Mouse (Mus musculus): Measurements from ENCODE around the gene Rgs11. TPM values are rescaled to one million over a fixed set of nuclear protein-coding genes. Genes with fewer than 3 reads are reported as not detected.
"Not testable (repeated sequence)": the region's sequence is repeated elsewhere in the genome, so short reads cannot be mapped to it uniquely, and the experiment has no call there.

The Rgs11 gene
- total RNA-seq (2017) = 0.89 and 1.9 TPM in 2 replicates

DNA sequence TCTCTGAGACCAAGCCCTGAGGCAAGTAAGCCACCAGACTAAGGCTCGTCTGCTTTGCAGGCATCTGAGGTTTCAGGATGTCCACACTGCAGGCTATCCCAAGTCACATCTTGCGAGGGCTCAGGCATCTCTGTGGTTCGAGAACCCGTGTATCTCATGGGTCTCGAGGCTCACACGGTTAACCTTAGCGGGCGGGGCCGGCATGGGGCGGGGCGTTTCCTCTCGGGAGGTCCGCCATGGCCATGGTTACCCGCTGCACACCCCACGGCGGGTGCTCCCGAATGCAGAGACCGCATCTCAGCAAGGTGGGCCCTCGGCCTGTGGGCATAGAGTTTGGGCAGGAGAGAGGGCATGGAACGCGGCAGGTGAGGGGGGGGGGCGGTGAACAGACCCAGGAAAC lies at the start of gene Rgs11:
Gene Rgs11, plus strand, starts transcription at position 215 of the 400 bp plus-strand sequence.
- ATAC-seq (replicated peaks in 1 of 2; ENCODE audit: insufficient read depth in 1 of 2, low FRiP score in 2 of 2, low TSS enrichment in 1 of 2, low read depth in 1 of 2, poor library complexity in 2 of 2, severe bottlenecking in 2 of 2) = no peak

DNA sequence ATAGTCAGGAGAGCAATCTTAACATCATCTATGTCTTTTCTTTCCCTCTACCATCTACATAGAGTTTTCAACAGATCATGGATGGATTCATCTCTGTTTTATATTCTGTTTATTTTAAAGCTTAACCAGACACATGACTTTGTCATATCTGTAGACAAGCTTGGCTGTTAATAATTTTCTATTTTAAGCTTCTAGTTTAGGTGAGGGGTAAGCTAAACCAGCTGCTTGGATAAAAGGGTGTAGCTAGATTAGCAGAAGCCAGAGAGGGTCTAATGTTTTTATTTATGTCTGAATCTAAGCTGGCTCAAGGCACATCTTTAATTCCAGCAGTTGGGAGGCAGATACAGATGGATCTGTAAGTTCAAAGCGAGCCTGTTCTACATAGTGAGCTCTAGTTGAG lies 40.0 kb upstream of the Rgs11 start:
- no peak for ATAC-seq (replicated peaks in 1 of 2; ENCODE audit: insufficient read depth in 1 of 2, low FRiP score in 2 of 2, low TSS enrichment in 1 of 2, low read depth in 1 of 2, poor library complexity in 2 of 2, severe bottlenecking in 2 of 2)

DNA sequence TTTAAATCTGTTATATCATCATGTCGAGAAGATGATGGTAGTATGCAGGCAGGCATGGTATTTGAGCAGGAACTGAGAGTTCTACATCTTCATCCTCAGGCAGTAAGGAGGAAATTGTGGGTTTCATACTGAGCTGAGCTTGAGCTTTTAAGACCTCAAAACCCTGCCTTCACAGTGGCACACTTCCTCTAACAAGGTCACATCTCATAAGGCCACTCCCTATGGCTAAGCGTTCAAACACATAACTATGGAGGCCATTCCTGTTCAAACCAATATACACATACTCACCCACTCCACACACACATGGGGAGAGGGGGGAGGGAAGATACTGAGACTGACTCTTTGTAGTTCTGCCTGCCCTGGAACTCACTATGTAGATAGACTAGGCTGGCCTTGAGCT lies 34.7 kb upstream of the Rgs11 start:
- ATAC-seq (replicated peaks in 1 of 2; ENCODE audit: insufficient read depth in 1 of 2, low FRiP score in 2 of 2, low TSS enrichment in 1 of 2, low read depth in 1 of 2, poor library complexity in 2 of 2, severe bottlenecking in 2 of 2) = peak; percentile 94 to 98

DNA sequence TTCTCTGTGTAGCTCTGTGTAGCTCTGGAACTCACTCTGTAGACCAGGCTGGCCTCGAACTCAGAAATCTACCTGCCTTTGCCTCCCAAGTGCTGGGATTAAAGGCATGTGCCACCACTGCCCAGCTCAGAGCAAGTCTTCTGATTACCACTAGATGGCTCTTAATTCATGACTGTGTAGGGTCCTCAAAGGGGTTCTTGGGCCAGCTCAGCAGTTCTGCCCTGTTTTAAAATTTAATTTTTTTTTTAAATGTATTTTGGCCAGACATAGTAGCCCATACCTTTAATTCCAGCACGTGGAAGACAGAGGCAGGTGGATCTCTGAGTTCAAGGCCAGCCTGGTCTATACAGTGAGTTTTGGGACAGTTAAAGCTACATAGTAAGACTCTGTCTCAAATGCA lies 27.5 kb upstream of the Rgs11 start:
- ATAC-seq (replicated peaks in 1 of 2; ENCODE audit: insufficient read depth in 1 of 2, low FRiP score in 2 of 2, low TSS enrichment in 1 of 2, low read depth in 1 of 2, poor library complexity in 2 of 2, severe bottlenecking in 2 of 2) = not testable (repeated sequence)

DNA sequence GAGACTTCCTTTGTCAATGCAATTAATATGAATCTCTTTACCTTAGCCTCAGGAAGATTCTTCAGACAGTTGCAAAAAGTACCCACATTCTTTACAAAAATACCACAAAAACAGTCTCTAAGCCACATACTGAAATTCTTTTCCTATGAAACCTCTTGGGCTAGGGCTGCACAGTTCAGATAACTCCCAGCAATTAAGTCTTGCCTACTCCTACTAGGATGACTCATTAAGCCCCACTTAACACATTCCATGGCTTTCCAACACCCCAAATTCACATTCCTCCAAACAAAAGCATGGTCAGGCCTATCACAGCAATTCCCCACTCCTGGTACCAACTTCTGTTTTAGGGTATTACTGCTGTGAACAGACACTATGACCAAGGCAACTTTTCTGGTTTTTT lies 24.1 kb upstream of the Rgs11 start:
- ATAC-seq (replicated peaks in 1 of 2; ENCODE audit: insufficient read depth in 1 of 2, low FRiP score in 2 of 2, low TSS enrichment in 1 of 2, low read depth in 1 of 2, poor library complexity in 2 of 2, severe bottlenecking in 2 of 2) = no peak

DNA sequence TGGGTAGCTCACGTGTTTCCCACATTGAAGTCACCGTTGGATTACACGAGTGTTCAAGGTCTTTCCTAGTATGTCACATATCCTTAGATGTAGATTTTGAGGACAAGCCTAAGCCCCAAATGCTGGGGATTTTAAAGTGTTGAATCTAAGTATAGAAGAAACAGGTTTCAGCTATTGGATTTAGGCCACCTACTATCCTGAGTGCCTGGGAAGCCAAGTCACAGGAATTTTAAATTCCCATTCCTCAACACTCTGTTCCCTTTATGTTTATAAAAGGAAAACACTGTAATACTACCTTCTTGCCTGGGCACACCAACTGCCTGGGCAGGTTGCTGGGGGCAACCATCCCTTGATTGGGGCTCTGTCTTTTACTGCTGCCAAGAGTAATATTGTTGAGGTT lies 21.6 kb upstream of the Rgs11 start:
- no peak for ATAC-seq (replicated peaks in 1 of 2; ENCODE audit: insufficient read depth in 1 of 2, low FRiP score in 2 of 2, low TSS enrichment in 1 of 2, low read depth in 1 of 2, poor library complexity in 2 of 2, severe bottlenecking in 2 of 2)

DNA sequence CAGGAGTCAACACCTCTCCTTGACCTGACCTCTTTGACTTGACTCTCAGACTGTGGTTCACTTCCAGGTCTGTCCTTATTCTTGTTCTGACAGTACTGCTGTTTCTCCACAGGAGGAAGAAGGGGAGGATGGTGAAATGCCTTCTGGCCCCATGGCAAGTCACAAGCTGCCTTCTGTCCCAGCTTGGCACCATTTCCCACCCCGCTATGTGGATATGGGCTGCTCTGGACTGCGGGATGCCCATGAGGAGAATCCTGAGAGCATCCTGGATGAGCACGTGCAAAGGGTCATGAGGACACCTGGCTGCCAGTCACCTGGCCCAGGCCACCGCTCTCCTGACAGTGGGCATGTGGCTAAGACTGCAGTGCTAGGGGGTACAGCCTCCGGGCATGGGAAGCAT lies 15.2 kb upstream of the Rgs11 start:
- no peak for ATAC-seq (replicated peaks in 1 of 2; ENCODE audit: insufficient read depth in 1 of 2, low FRiP score in 2 of 2, low TSS enrichment in 1 of 2, low read depth in 1 of 2, poor library complexity in 2 of 2, severe bottlenecking in 2 of 2)

DNA sequence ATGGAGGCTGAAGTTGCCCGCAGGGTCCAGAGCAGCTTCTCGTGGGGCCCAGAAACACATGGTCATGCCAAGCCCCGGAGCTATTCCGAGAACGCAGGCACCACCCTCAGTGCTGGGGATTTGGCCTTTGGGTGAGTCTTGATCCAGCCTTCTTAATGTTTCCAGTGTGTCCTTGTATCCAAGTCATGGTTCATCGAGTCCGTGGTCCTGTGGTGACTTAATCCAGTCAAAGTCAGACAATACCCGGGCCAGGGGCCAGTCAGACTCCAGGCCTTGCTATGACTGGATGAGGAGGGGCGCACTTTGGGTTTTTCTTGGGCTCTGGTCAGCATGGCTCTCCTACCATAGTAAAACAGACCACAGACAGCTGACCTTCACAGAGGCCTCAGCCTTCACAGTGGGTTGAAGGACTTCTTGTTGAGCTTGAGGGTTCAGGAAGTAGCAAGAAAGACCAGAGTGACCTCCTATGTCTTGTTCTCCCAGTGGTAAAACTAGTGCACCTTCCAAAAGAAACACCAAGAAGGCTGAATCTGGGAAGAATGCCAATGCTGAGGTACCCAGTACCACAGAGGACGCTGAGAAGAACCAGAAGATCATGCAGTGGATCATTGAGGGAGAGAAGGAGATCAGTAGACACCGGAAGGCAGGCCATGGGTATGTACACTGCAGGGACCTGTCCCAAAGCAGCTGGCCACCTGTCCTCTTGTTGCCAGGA lies 14.5 kb upstream of the Rgs11 start:
- no peak for ATAC-seq (replicated peaks in 1 of 2; ENCODE audit: insufficient read depth in 1 of 2, low FRiP score in 2 of 2, low TSS enrichment in 1 of 2, low read depth in 1 of 2, poor library complexity in 2 of 2, severe bottlenecking in 2 of 2)

DNA sequence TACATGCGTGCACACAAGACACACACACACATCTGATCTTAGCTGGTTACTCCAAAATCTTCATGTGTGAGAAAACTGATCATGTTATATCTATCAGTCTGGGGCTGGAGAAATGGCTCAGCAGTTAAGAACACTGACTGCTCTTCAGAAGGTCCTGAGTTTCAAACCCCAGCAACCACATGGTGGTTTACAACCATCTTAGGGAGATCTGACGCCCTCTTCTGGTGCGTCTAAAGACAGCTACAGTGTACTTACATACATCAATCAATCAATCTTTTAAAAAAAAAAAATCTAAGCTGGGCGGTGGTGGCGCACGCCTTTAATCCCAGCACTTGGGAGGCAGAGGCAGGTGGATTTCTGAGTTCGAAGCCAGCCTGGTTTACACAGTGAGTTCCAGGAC lies 11.3 kb upstream of the Rgs11 start:
- ATAC-seq (replicated peaks in 1 of 2; ENCODE audit: insufficient read depth in 1 of 2, low FRiP score in 2 of 2, low TSS enrichment in 1 of 2, low read depth in 1 of 2, poor library complexity in 2 of 2, severe bottlenecking in 2 of 2) = not testable (repeated sequence)

DNA sequence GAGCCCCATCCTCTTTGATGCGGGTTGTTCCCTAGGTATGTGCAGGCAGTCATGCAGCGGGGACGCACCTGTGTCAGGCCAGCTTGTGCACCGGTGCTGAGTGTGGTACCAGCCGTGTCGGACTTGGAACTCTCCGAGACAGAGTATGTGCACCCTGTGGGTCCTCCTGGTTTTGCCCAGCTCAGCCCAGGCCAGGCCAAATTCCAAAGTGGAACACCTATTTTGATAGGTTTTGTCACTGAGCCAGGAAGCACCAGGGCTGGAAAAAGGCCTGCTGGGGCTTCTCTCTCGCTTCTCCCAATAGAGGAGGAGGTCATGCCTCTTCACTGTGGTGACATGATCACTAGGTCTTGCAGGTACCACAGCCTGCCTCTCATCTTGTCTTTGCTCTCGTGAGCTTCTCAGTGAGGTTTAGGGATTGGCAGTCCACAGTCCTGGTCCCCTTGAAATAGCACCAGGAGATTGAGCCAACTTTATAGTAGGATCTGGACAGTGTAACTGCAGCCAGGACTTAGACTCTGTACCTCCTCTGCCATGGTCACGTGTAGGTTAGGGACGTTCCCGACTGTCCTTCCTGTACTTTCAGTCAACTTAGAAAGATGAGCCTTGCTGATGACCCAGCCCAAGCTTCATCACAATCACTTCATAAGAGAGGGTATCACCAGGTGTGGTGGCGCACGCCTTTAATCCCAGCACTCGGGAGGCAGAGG lies 10.1 kb upstream of the Rgs11 start:
- no peak for ATAC-seq (replicated peaks in 1 of 2; ENCODE audit: insufficient read depth in 1 of 2, low FRiP score in 2 of 2, low TSS enrichment in 1 of 2, low read depth in 1 of 2, poor library complexity in 2 of 2, severe bottlenecking in 2 of 2)

DNA sequence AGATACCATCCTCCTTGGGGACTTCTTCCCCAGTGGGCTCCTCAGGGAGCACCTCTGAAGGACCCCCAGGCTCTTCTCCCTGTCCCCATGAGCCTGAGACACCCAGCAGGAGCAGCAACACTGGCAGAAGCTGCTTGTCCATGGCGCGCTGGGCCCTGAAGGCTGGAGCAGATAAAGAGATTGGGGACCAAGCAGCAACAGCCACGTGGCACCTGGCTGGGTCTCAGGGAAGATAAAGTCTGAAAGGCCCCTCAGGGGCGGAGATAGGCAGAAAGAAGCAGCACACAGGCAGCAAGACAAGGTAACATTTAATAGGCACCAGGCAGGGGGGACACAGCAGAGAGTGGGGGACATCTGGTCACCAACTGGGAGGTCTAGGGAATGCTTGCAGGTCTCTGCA lies 3.9 kb upstream of the Rgs11 start, which contains the start of gene Pdia2:
Gene Pdia2, minus strand, starts transcription at position 196 of the 400 bp plus-strand sequence.
- no peak for ATAC-seq (replicated peaks in 1 of 2; ENCODE audit: insufficient read depth in 1 of 2, low FRiP score in 2 of 2, low TSS enrichment in 1 of 2, low read depth in 1 of 2, poor library complexity in 2 of 2, severe bottlenecking in 2 of 2)

DNA sequence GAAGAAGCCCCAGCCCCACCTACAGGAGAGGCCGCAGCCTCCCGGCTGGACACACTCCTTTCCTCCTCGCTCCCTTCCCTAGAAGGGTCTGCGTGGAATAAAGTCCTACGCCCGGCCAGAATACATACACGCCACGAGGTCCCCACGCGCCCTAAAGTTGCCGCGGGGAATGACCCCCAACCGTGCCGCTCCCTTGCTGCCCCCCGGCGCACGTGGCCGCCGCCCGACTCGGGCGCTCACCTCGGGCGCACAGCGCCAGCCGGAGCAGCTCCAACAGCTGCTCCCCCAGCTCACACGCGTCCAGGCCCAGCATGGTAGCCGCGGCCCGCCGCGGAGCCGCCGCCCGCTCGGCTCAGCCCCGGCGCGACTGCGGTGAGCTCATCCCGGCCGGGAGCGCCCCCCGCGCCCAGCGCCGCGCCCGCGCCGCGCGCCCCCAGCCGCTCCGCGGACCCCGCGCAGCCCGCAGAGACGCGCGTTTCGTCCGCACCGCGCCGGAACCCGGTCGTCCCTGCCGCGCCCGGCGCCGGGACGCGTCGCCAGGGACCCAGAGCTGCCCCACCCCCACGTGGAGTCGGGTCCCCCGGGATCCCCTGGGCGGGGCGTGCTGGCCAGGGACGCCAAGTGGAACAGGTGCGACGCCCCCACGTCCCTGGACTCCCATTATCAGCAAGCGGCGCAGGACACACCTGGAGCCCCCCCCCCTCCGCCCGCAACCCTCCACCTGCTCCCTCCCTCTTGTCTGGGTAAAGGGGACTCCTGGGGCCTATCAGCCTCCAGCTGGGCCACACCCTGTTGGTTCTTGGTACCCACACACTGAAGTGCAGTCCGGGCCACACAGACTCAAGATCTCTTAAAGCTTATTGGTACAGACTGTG lies 1.7 kb upstream of the Rgs11 start:
- no peak for ATAC-seq (replicated peaks in 1 of 2; ENCODE audit: insufficient read depth in 1 of 2, low FRiP score in 2 of 2, low TSS enrichment in 1 of 2, low read depth in 1 of 2, poor library complexity in 2 of 2, severe bottlenecking in 2 of 2)

DNA sequence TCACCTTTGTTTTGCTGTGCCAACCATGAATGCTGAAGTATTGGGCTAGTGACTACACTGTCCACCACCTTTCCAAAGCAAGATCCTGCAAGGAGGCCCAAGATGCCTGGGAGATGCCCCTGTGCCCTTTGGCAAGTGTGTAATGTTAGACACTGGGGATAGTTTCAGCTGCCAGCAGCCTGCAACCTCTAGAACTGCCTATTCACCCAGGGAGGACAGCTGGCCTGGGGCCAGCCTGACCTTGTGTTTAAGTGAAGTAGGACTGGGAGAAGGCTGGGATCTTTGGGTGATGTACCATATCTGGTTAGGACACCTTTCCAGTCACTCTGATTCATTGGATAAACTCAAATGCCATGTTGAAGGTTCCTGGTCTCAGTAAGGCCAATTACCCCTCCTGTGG lies 753 bp upstream of the Rgs11 start:
- no peak for ATAC-seq (replicated peaks in 1 of 2; ENCODE audit: insufficient read depth in 1 of 2, low FRiP score in 2 of 2, low TSS enrichment in 1 of 2, low read depth in 1 of 2, poor library complexity in 2 of 2, severe bottlenecking in 2 of 2)

DNA sequence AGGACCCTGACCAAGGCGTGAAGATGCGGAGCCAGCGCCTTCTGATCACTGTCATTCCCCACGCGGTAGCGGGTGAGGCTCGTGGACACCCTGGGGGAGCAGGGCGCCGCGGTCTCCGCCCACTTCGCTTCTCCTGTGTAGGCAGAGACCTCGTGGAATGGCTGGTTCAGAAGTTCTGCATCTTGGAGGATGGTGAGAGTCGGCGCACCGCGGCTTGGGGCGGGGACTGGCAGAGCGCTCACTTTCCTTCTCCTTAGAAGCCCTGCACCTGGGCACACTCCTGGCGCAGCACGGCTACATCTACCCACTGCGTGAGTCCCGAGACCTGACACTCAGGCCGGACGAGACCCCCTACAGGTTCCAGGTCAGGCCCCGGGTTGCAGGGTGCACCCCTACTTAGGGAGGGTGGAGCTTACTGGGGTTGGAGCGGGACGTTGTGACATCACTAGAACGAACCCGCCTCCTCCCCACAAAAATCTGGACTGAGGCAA lies 615 bp downstream of the Rgs11 start:
- peak; percentile 29 to 40 for ATAC-seq (replicated peaks in 1 of 2; ENCODE audit: insufficient read depth in 1 of 2, low FRiP score in 2 of 2, low TSS enrichment in 1 of 2, low read depth in 1 of 2, poor library complexity in 2 of 2, severe bottlenecking in 2 of 2)

DNA sequence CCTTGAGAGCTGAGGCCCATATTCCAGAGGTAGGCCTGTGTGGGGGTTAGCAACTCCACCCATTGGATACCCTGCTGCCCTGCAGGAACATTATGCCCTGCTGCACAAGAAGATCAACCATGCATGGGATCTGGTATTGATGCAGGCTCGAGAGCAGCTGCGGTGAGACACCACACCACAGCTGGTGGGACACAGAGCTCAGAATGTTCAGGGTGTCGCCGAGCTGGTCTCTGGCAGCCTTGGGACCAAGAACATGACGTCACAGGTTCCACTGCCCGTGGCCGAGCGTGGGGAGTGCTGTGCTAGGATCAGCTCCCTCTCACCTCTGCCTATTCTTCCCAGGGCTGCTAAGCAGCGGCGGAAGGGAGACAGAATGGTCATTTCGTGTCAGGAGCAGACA lies 2.0 kb downstream of the Rgs11 start:
- no peak for ATAC-seq (replicated peaks in 1 of 2; ENCODE audit: insufficient read depth in 1 of 2, low FRiP score in 2 of 2, low TSS enrichment in 1 of 2, low read depth in 1 of 2, poor library complexity in 2 of 2, severe bottlenecking in 2 of 2)

DNA sequence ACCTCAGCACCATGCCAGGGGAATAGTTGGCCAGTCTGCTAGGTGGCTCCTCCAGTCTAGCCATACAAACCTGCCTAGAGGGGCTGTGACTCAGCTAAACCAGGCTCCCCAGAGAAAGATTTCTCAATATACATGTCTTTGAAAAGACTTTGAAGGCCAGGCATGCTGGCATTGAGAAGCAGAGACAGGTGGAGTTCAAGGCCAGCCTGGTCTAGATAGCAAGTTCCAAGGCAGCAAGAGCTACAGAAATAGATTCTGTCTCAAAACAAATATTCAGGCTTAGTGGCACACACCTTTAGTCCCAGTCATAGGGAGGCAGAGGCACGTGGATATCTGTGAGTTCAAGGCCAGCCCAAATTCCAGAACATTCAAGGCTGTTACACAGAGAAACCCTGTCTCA lies 3.6 kb downstream of the Rgs11 start:
- ATAC-seq (replicated peaks in 1 of 2; ENCODE audit: insufficient read depth in 1 of 2, low FRiP score in 2 of 2, low TSS enrichment in 1 of 2, low read depth in 1 of 2, poor library complexity in 2 of 2, severe bottlenecking in 2 of 2) = no peak

DNA sequence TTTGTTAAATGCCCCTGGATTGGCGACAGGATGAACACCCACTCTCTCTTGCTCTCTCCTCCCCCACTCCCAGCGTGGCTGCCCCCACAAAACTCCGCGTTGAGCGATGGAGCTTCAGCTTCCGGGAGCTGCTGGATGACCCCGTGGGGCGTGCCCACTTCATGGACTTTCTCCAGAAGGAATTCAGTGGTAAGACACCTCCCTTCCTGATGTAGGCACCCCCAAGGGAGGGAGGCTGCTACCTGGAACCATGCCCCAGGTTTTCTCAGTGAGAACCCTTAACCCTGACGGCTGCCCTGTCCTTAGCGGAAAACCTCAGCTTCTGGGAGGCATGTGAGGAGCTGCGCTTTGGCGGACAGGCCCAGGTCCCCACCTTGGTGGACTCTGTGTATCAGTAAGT lies 4.9 kb downstream of the Rgs11 start, which contains the start of gene Arhgdig:
Gene Arhgdig, minus strand, starts transcription at position 101 of the 400 bp plus-strand sequence.
- ATAC-seq (replicated peaks in 1 of 2; ENCODE audit: insufficient read depth in 1 of 2, low FRiP score in 2 of 2, low TSS enrichment in 1 of 2, low read depth in 1 of 2, poor library complexity in 2 of 2, severe bottlenecking in 2 of 2) = no peak

DNA sequence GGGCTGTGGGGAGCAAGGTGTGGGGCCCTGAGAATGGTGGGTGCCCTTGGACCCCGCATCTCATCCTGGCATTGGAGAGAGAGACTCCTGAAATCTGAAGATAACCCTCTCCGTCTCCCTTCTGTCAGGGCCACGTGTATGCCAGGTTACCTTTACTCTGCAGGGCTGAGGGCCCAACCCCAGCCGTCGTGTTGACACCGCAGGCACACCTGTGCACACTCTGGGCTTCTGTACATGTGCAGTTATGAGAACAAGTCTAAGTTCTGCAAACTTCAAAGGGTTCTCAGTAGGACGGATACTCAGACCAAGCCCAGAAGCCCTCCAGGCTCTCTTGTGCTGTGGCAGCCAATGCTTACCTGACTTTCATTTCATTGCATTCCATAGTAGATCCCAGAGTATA lies 9.5 kb downstream of the Rgs11 start:
- ATAC-seq (replicated peaks in 1 of 2; ENCODE audit: insufficient read depth in 1 of 2, low FRiP score in 2 of 2, low TSS enrichment in 1 of 2, low read depth in 1 of 2, poor library complexity in 2 of 2, severe bottlenecking in 2 of 2) = no peak
